Mouse (Mus musculus) stomach, embryonic 16.5 days (tissue): ENCODE data around the gene Hes6. TPM values are rescaled to one million over a fixed set of nuclear protein-coding genes. Genes with fewer than 3 reads are reported as not detected.

Experiments
- ATAC-seq: fragments of 200-750 bp; cut with Nextera tagmentation; 2 replicates; pipeline ENCODE4 v1.8.0; 2017; ENCODE audit warnings: moderate number of reproducible peaks, moderate TSS enrichment; ENCODE audit not compliant: insufficient read depth, low FRiP score
- H3K27ac ChIP-seq: fragments of 300-500 bp; sonication (generic); 2 replicates; pipeline ENCODE4 v1.5.1; 2014; ENCODE audit warnings: low read length
- H3K27me3 ChIP-seq: fragments of 300-500 bp; sonication (generic); 2 replicates; pipeline ENCODE4 v1.6.1; 2014; ENCODE audit warnings: low read length, control low read depth, mixed read lengths; ENCODE audit not compliant: control insufficient read depth, insufficient read depth
- H3K36me3 ChIP-seq: fragments of 300-500 bp; sonication (generic); 2 replicates; pipeline ENCODE4 v1.6.1; 2014; ENCODE audit warnings: low read length; ENCODE audit not compliant: control insufficient read depth, insufficient read depth
- H3K4me1 ChIP-seq: fragments of 300-500 bp; sonication (generic); 2 replicates; pipeline ENCODE4 v1.6.1; 2014; ENCODE audit warnings: low read length, control low read depth, mixed read lengths; ENCODE audit not compliant: control insufficient read depth, insufficient read depth
- H3K4me2 ChIP-seq: fragments of 300-500 bp; sonication (generic); 2 replicates; pipeline ENCODE4 v1.6.1; 2014; ENCODE audit warnings: low read depth, low read length, mixed read lengths
- H3K4me3 ChIP-seq: fragments of 300-500 bp; sonication (generic); replicated peaks from 2 replicates; pipeline ENCODE4 v1.5.1; 2014; ENCODE audit warnings: mild to moderate bottlenecking, low read length
- H3K9ac ChIP-seq: fragments of 300-500 bp; sonication (generic); 2 replicates; pipeline ENCODE4 v1.6.1; 2014; ENCODE audit warnings: low read length
- H3K9me3 ChIP-seq: fragments of 300-500 bp; sonication (generic); replicated peaks from 2 replicates; pipeline ENCODE4 v1.6.1; 2016; ENCODE audit warnings: low read length, control low read depth; ENCODE audit not compliant: control insufficient read depth
- WGBS: fragments of 180-500 bp; shearing (Covaris S2); extraction: QIAGEN DNeasy Blood & Tissue Kit; methylation state at CpG from one replicate; pipeline ENCODE4 v1.1.7; 2014; 5-methylcytosine and 5-hydroxymethylcytosine counted together
- polyA plus RNA-seq: library from polyadenylated mRNA; unstranded; fragments of >200 nt; fragmentation: Nextera tagmentation; extraction: Ambion mirVana; gene quantifications from 2 replicates; pipeline ENCODE4 v1.2.1, GENCODE M21; 2015

Gene Hes6
- polyA plus RNA-seq, 1 experiment from 2014 or later = 67.2 TPM

DNA sequence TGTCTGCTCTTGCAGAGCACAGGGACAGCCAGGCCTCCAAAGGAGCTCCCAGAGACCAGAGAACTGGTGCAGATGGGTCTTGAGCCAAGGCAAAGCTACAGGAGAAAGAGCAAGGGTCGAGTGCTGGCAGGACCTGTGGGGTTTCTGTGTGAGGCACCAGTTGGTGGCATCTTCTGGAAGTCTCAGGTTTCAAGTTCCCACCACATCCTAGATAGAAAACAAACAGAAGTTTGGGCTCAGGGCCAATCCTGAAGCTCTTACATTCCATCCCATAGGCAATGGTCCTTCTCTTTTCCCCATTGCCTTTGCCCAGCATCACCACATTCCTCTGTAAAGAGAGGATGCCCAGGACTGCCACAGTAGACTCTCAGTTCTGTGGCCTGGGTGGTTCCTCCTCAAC, 8.9 kb downstream of the Hes6 start:
- no peak overlapping the region for H3K4me2 ChIP-seq
- WGBS = 24% methylated on average over 1 of the region's 1 CpGs
- ATAC-seq = no peak

DNA sequence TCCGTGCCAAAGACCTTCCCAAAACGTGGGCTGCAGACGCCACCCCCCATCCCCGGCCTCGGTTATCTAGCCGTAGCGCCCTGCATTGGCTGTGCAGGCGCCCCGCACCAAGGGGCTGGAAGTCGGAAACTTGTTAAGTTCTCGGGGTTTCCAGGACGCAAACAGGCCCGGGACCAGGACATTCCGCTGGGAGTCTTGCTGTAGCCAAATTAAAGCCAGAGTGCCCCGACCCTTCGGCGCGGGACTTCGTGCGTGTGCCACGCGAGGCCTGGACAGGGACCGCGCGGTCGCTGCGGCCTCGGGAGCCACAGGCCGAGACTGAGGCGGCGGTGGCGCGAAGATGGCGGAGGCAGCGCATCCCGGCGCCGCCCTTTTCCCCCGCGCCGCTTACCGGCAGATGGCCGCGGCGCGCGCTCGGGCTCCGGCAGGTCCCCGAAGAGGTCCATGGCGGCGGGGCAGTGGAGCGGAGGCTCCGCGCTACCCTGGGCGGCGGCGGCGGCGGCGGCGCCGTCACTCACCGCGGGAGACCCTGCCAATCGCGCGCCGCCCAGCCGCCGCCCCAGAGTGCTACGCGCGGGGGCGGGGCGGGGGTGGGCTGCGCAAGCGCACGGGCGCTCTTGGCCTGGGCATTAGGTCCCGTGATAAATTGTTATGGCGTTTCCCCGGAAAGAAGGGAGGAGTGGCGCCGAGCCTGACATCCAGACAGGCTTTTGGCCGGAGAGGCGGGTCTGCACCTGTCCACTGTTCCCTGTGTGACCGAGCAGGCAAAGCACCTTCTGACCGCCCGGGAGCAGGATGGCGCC, 15.4 kb downstream of the Hes6 start, which contains the start of gene Ilkap:
Gene Ilkap (minus strand): TSS at position 556 of the 803 bp plus-strand sequence.
- under 1% methylated on average over 89 of the region's 91 CpGs for WGBS
- H3K4me2 ChIP-seq = peak within 1 kb of the TSS; percentile 70
- peak; percentile 96 for ATAC-seq
- no peaks in the 10 kb centered on the region for H3K27me3 ChIP-seq
- H3K4me3 ChIP-seq = peak within 1 kb of the TSS; percentile 69
- H3K4me1 ChIP-seq = peaks cover 15% of the 10 kb centered on the region
- H3K9me3 ChIP-seq = no peaks in the 10 kb centered on the region
- peak within 1 kb of the TSS; percentile 88 for H3K9ac ChIP-seq
- peak within 1 kb of the TSS; percentile 68 for H3K27ac ChIP-seq
- H3K36me3 ChIP-seq = no peaks in the 10 kb centered on the region

More for the DNA sequence above, 8.9 kb downstream of the Hes6 start:
- no peaks in the 10 kb centered on the region for H3K9me3 ChIP-seq
- no peaks in the 10 kb centered on the region; the same call in 1 of the 2 replicates for H3K27me3 ChIP-seq
- H3K4me1 ChIP-seq = no peaks in the 10 kb centered on the region
- H3K27ac ChIP-seq = no peak overlapping the region
- H3K4me3 ChIP-seq = no peak overlapping the region
- no peaks in the 10 kb centered on the region for H3K36me3 ChIP-seq
- H3K9ac ChIP-seq = no peak overlapping the region

DNA sequence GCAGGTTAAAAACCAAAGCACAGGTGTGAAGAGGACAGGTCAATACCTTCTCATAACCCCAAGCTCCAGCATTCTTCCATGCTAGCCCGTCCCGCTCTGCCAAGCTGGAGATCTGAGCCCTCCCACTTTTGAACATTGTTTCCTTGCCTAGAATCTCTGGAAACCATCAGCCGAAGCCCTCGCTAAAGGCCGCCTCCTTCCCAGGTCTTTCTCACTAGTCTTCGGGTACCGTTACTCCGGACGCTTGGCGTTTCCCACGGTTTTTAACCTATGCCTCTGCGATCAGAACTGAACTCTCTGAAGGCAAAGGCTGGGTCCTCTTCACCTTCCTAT, 15.9 kb downstream of the Hes6 start:
- H3K36me3 ChIP-seq = no peaks in the 10 kb centered on the region
- peaks cover 15% of the 10 kb centered on the region for H3K4me1 ChIP-seq
- H3K4me2 ChIP-seq = peak overlapping the region; percentile 67
- ATAC-seq = no peak
- H3K27ac ChIP-seq = peak overlapping the region; percentile 68; the same call in 1 of the 2 replicates
- H3K9me3 ChIP-seq = no peaks in the 10 kb centered on the region
- WGBS = under 1% methylated on average over 12 of the region's 12 CpGs
- H3K27me3 ChIP-seq = no peaks in the 10 kb centered on the region
- peak overlapping the region; percentile 69 for H3K4me3 ChIP-seq
- peak overlapping the region; percentile 88 for H3K9ac ChIP-seq

DNA sequence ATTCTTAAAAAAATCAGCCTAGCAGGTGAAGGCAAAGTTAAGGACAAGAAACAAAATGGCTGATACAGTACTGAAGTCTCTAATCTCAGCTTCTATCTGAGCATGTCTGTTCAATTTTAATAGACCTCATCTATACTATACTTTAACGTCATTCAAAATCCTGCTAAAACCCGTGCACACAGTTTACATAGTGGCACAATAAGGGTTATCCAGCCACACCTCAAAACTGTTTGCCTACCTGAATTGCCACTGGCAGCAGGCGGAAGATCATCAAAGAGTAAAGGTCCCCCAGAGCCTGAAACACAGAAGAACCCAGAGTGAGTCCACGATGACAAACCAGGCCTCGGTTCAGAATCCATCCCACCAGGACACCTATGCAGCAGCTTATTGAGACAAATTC, 23.5 kb downstream of the Hes6 start:
- Histone ChIP-seq H3K4me3 (no peak overlapping the region), H3K4me2 (no peak overlapping the region), H3K9ac (no peak overlapping the region), H3K36me3 (peaks cover 12% of the 10 kb centered on the region), H3K27ac (no peak overlapping the region), H3K27me3 (no peaks in the 10 kb centered on the region), H3K4me1 (peaks cover 10% of the 10 kb centered on the region; the same call in 1 of the 2 replicates), H3K9me3 (no peaks in the 10 kb centered on the region)
- peak; percentile 33; the same call in 1 of the 2 replicates for ATAC-seq
- 59% methylated on average over 5 of the region's 5 CpGs for WGBS

DNA sequence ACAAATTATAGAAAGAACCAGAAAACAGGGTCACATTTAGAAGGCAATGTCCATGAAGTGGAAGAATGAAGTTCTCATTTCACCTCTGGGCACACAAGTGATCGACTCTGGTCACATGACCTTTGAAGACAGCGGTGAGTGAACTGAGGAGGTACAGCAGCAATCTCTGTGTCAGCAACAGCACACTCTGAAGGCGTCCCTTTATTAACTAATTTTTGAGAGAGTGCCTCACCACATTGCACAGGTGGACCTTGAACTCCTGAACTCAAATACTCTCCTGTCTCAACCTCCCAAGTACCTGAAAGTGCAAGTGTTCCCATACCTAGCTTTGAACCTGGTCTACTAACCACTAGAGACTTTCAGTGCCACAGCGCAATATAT, 32.8 kb downstream of the Hes6 start:
- Histone ChIP-seq H3K27ac (no peak overlapping the region), H3K9me3 (no peaks in the 10 kb centered on the region), H3K4me2 (no peak overlapping the region), H3K9ac (no peak overlapping the region), H3K36me3 (peaks cover 54% of the 10 kb centered on the region), H3K4me3 (no peak overlapping the region), H3K27me3 (no peaks in the 10 kb centered on the region), H3K4me1 (no peaks in the 10 kb centered on the region)
- no peak for ATAC-seq
- 86% methylated on average over 4 of the region's 4 CpGs for WGBS

DNA sequence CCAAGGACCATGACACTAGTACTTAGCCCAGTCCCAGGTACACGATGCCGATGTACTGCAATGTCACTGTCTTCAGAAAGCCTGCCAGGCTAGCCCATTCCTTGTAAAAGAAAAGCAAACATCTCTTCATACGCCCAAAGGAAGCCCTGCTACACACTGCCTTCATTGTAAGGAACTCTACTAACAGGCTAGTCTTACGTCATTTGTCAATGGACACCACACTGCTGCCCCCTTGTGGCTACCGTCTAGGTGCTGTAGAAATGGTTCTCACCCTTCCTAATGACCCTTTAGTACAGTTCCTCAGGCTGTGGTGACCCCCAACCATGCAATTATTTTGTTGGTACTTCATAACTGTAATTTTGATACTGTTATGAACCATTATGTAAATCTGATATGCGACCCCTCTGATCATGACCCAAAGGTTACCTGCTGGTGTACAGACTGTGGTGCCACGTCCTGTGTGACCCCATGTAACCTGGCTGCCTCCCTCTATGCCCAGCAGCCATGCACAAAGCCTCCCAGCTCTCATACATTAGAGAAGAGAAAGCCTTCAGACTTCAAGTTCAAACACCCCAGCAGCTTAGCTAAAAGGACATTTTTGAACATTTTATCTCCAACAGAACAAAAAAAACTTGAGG, 33.3 kb downstream of the Hes6 start:
- 58% methylated on average over 7 of the region's 7 CpGs for WGBS
- Histone ChIP-seq H3K4me3 (no peak overlapping the region), H3K4me1 (no peaks in the 10 kb centered on the region), H3K27ac (no peak overlapping the region), H3K27me3 (no peaks in the 10 kb centered on the region), H3K9ac (no peak overlapping the region), H3K4me2 (no peak overlapping the region), H3K9me3 (no peaks in the 10 kb centered on the region), H3K36me3 (peaks cover 54% of the 10 kb centered on the region)
- peak; percentile 56; the same call in 1 of the 2 replicates for ATAC-seq

DNA sequence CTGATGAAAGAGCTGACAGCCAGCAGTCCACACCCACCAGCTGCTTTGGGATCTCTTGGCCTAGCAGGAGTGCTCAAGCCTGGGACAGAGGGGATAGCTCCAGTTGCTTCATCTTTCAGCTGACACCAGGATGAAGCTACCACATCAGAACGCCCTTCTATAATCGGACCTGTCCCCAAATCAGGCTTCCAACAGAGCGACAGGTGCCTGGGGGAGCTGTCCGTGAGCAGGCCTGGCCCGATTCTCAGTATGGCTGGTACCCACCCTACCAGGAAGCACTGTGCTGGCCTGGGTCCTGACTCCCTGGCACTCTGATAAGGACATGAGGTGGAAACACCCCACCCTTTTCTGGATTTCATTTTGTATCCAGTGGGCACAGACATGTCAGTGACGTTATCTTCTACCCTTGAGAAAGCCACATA, 40.4 kb downstream of the Hes6 start:
- Histone ChIP-seq H3K27me3 (no peaks in the 10 kb centered on the region), H3K4me2 (no peak overlapping the region), H3K4me1 (no peaks in the 10 kb centered on the region), H3K9me3 (no peaks in the 10 kb centered on the region), H3K27ac (no peak overlapping the region), H3K36me3 (peaks cover 33% of the 10 kb centered on the region), H3K4me3 (no peak overlapping the region), H3K9ac (no peak overlapping the region)
- no peak for ATAC-seq
- WGBS = 92% methylated on average over 6 of the region's 6 CpGs

DNA sequence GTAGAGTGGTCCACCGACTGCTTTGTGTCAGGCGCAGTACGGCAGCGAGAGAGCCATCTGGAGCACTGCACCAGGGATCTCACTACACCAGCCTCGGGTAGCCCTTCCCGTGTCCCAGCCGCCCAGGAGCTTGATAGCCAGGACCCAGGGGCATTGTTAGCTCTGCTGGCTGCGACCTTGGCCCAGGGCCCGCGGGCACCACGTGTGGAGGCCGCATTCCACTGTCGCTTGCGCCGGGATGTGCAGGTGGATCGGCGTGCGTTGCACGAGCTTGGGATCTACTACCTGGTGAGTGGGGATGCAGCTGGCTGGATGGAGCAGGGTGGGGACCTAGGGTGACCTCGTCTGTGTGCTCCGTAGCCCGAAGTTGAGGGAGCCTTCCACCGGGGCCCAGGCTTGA, 43.8 kb downstream of the Hes6 start:
- no peak overlapping the region for H3K27ac ChIP-seq
- ATAC-seq = no peak
- no peaks in the 10 kb centered on the region for H3K9me3 ChIP-seq
- H3K9ac ChIP-seq = no peak overlapping the region
- WGBS = 80% methylated on average over 23 of the region's 23 CpGs
- peaks cover 4% of the 10 kb centered on the region; the same call in 1 of the 2 replicates for H3K4me1 ChIP-seq
- H3K27me3 ChIP-seq = no peaks in the 10 kb centered on the region
- no peak overlapping the region for H3K4me3 ChIP-seq
- peaks cover 9% of the 10 kb centered on the region; the same call in 1 of the 2 replicates for H3K36me3 ChIP-seq
- H3K4me2 ChIP-seq = no peak overlapping the region

DNA sequence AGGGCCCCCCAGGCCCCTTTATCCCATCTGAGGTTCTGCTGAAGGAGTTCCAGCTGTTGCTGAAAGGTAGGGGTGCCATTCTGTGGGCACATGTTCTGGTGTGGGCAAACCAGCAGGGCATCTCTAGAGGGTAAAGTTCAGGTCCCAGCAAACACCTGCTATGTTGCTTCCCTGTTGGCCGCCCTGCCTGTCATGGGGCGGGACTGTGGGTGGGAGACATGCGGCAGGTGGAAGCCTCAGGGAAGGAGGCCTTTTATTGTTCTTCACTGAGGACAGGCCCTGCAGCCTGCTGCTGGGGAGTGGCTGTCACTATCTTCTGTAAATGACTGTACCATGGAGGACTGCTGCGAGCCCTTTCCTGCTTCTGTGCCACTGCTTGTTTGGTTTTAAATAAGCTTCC, 44.4 kb downstream of the Hes6 start:
- no peak overlapping the region for H3K4me2 ChIP-seq
- no peaks in the 10 kb centered on the region for H3K27me3 ChIP-seq
- peaks cover 4% of the 10 kb centered on the region; the same call in 1 of the 2 replicates for H3K36me3 ChIP-seq
- 47% methylated on average over 4 of the region's 4 CpGs for WGBS
- no peak for ATAC-seq
- peaks cover 4% of the 10 kb centered on the region; the same call in 1 of the 2 replicates for H3K4me1 ChIP-seq
- no peak overlapping the region for H3K27ac ChIP-seq
- no peaks in the 10 kb centered on the region for H3K9me3 ChIP-seq
- no peak overlapping the region for H3K4me3 ChIP-seq
- H3K9ac ChIP-seq = no peak overlapping the region
